Comparison of ENCODE assay signal across 23 mouse cellular contexts in genomic region chrX:139041148-139041547, GRCm38 (mm10). TPM values are rescaled to one million over a fixed set of nuclear protein-coding genes. Genes with fewer than 3 reads are reported as not detected.
"Had no signal": no experiment of that assay in that cellular context is flagged by ENCODE, and none has a peak within 500 bp of the region (broad histone marks: within the 10 kb centered on the region; RNA-seq: fewer than 3 reads in every experiment).

No protein-coding gene starts in this region.

- H3K27me3 ChIP-seq: neural tube, embryonic 13.5 days; neural tube, embryonic 15.5 days; stomach, embryonic 15.5 days had no signal

- H3K9ac ChIP-seq: neural tube, embryonic 13.5 days; neural tube, embryonic 15.5 days; stomach, embryonic 15.5 days had no signal

- H3K4me2 ChIP-seq: neural tube, embryonic 13.5 days; neural tube, embryonic 15.5 days; stomach, embryonic 15.5 days had no signal

- DNase-seq: retina, postnatal 1 day; right cerebral cortex, adult 18-20 months; right cerebral cortex, postnatal 14 days; right cerebral cortex, postnatal 25 days; right cerebral cortex, postnatal 4 days; spleen, adult 18-20 months; thymus, adult 18-20 months; thymus, adult 2 months; thymus, postnatal 14 days; thymus, postnatal 25 days; thymus, postnatal 36 days; thymus, postnatal 4 days had no signal

- H3K4me3 ChIP-seq: neural tube, embryonic 13.5 days; neural tube, embryonic 15.5 days; stomach, embryonic 15.5 days had no signal

- H3K9me3 ChIP-seq: neural tube, embryonic 13.5 days; neural tube, embryonic 15.5 days; stomach, embryonic 15.5 days had no signal

- H3K27ac ChIP-seq: neural tube, embryonic 13.5 days; neural tube, embryonic 15.5 days; stomach, embryonic 15.5 days; stomach, postnatal 0 days had no signal

- H3K36me3 ChIP-seq: neural tube, embryonic 13.5 days; neural tube, embryonic 15.5 days; stomach, embryonic 15.5 days had no signal

- H3K4me1 ChIP-seq: neural tube, embryonic 13.5 days; neural tube, embryonic 15.5 days; stomach, embryonic 15.5 days had no signal

RNA-seq across cellular contexts. Expression of gene Serpina7, which starts 43.9 kb away (rescaled TPM):
- total RNA-seq: neutrophil, adult 5-6 weeks had no signal
- polyA plus RNA-seq: neural tube, embryonic 13.5 days; neural tube, embryonic 14.5 days; neural tube, embryonic 15.5 days; small intestine, adult 2 months; spleen, adult 2 months; stomach, embryonic 14.5 days had no signal

RNA-seq across cellular contexts. Expression of gene 4930513O06Rik, which starts 44.9 kb away (rescaled TPM):
- total RNA-seq: neutrophil, adult 5-6 weeks had no signal
- polyA plus RNA-seq: neural tube, embryonic 13.5 days; neural tube, embryonic 14.5 days; neural tube, embryonic 15.5 days; small intestine, adult 2 months; spleen, adult 2 months; stomach, embryonic 14.5 days; stomach, embryonic 15.5 days; stomach, postnatal 0 days; thymus, adult 2 months; thymus, postnatal 0 days; urinary bladder, adult 2 months had no signal
